Mouse (Mus musculus) intestine, embryonic 14.5 days (tissue): Measurements from ENCODE around the gene Bicral. TPM values are rescaled to one million over a fixed set of nuclear protein-coding genes. Genes with fewer than 3 reads are reported as not detected.

Source experiments
- ATAC-seq: fragments of 200-750 bp; cut with Nextera tagmentation; replicated peaks from 2 replicates; pipeline ENCODE4 v1.8.0; 2017; ENCODE audit warnings: low read depth, moderate number of reproducible peaks, moderate TSS enrichment, moderate library complexity; ENCODE audit not compliant: low FRiP score, low TSS enrichment
- DNase-seq: peaks from one replicate; pipeline ENCODE4 v3.0.0-alpha.2; 2018; ENCODE audit warnings: low spot score
- H3K27ac ChIP-seq: fragments of 300-500 bp; sonication (generic); 2 replicates; pipeline ENCODE4 v1.5.1; 2014; ENCODE audit warnings: low read depth, mild to moderate bottlenecking, control low read depth
- H3K27me3 ChIP-seq: fragments of 300-500 bp; sonication (generic); replicated peaks from 2 replicates; pipeline ENCODE4 v1.6.1; 2014; ENCODE audit warnings: low read length, control low read depth; ENCODE audit not compliant: control insufficient read depth, insufficient read depth
- H3K36me3 ChIP-seq: fragments of 300-500 bp; sonication (generic); 2 replicates; pipeline ENCODE4 v1.6.1; 2014; ENCODE audit warnings: low read length, control low read depth; ENCODE audit not compliant: control insufficient read depth, insufficient read depth
- H3K4me1 ChIP-seq: fragments of 300-500 bp; sonication (generic); replicated peaks from 2 replicates; pipeline ENCODE4 v1.6.1; 2014; ENCODE audit warnings: low read length, control low read depth, mixed read lengths; ENCODE audit not compliant: control insufficient read depth, insufficient read depth
- H3K4me2 ChIP-seq: fragments of 300-500 bp; sonication (generic); 2 replicates; pipeline ENCODE4 v1.6.1; 2014; ENCODE audit warnings: low read length
- H3K4me3 ChIP-seq: fragments of 300-500 bp; sonication (generic); 2 replicates; pipeline ENCODE4 v1.5.1; 2014; ENCODE audit warnings: low read depth, low read length, control low read depth, mixed read lengths
- H3K9ac ChIP-seq: fragments of 300-500 bp; sonication (generic); 2 replicates; pipeline ENCODE4 v1.6.1; 2014; ENCODE audit warnings: mild to moderate bottlenecking, low read length
- H3K9me3 ChIP-seq: fragments of 300-500 bp; sonication (generic); 2 replicates; pipeline ENCODE4 v1.6.1; 2016; ENCODE audit warnings: low read length, control low read depth; ENCODE audit not compliant: control insufficient read depth
- WGBS: fragments of 180-500 bp; shearing (Covaris S2); extraction: QIAGEN DNeasy Blood & Tissue Kit; methylation state at CpG from one replicate; pipeline ENCODE4 v1.1.7; 2014; 5-methylcytosine and 5-hydroxymethylcytosine counted together
- polyA plus RNA-seq: library from polyadenylated mRNA; unstranded; fragments of >200 nt; fragmentation: Nextera tagmentation; extraction: Ambion mirVana; gene quantifications from 2 replicates; pipeline ENCODE4 v1.2.1, GENCODE M21; 2014

Bicral gene
- polyA plus RNA-seq, 1 experiment from 2014 or later = 5.5 TPM

DNA sequence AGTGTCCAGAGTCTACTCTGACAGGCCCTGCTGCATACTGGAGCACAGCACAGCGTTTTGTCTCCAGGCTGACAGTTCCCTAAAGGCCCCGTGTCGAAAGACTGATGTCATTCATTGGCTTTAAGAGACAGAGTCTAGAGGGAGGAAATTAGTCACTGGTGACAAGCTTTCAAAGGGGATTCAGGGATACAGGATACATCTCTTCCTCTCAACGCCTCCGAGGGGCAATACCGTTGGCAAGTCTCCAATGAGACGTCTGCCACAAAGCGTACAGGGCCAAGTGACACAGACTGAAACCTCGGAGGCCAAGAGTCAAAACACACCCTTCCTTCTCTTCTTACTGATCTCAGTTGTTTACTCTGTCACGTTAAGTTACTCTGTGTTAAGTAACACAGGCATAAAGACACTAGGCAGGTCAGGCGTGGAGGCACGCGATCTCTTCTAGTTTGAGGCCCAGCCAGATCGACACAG, 21.6 kb upstream of the Bicral start:
- H3K4me1 ChIP-seq = 0 out of 2 replicates have a peak, but pooled peaks cover 3% of the 10 kb centered on the region
- H3K9me3 ChIP-seq = no peaks in the 10 kb centered on the region
- no peak for ATAC-seq
- H3K36me3 ChIP-seq = no peaks in the 10 kb centered on the region
- WGBS = 34% methylated on average over 14 of the region's 14 CpGs
- H3K4me2 ChIP-seq = no peak overlapping the region
- H3K27ac ChIP-seq = no peak overlapping the region; the same call in 1 of the 2 replicates
- no peak overlapping the region for H3K9ac ChIP-seq
- no peaks in the 10 kb centered on the region for H3K27me3 ChIP-seq
- no peak overlapping the region for H3K4me3 ChIP-seq
- no peak for DNase-seq

DNA sequence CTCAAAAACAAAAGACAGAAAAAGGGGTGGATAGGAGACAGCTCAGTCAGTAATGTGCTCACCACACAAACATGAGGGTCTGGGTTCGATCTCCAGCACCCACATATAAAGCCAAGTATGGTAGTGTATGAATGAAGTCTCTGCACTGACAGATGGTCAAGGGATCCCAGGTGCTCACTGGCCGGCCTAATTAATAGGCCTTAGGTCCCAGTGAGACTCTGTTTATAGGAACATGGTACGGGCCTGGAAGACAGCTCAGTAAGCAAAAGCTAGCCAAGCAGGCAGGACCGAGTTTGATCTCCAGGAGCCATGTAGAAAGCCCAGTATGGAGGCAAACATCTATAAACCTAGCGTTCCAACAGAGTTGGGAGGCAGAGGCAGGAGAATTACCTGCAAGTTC, 18.8 kb upstream of the Bicral start:
- Histone ChIP-seq H3K36me3 (no peaks in the 10 kb centered on the region), H3K27ac (peak overlapping the region; percentile 39; the same call in 1 of the 2 replicates), H3K4me2 (no peak overlapping the region), H3K4me1 (peaks cover 14% of the 10 kb centered on the region), H3K27me3 (no peaks in the 10 kb centered on the region), H3K4me3 (no peak overlapping the region), H3K9ac (no peak overlapping the region), H3K9me3 (no peaks in the 10 kb centered on the region)
- 83% methylated on average over 5 of the region's 5 CpGs for WGBS
- DNase-seq (no peak), ATAC-seq (no peak)

DNA sequence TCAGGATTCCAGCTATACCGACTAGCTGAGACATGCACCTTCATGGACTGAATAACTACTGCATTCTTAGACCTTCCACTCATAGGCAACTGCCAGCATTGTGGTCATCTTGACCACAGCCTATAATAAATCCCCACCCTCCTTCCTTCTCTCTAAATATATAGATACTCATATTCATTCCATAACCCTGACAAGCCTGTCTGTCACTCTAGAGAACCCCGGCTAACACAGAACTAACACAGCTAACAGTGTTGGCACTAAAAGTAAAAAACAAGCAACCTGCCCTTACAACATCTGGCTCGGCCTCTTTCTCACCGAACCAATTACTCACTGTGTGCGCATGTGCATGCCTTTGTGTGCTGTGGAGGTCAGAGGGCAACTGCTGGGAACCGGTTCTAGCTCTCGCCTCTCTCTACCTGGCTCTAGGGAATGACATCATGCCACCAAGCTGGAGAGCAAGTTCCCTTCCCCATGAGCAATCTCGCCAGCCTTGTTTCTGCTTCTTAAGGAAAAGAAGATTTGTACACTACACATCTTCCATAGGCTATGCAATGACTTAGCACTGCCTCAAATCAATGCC, 18.2 kb upstream of the Bicral start:
- Histone ChIP-seq H3K27me3 (no peaks in the 10 kb centered on the region), H3K27ac (peak overlapping the region; percentile 39; the same call in 1 of the 2 replicates), H3K36me3 (no peaks in the 10 kb centered on the region), H3K9ac (no peak overlapping the region), H3K4me1 (peaks cover 14% of the 10 kb centered on the region), H3K9me3 (no peaks in the 10 kb centered on the region), H3K4me2 (no peak overlapping the region), H3K4me3 (no peak overlapping the region)
- 46% methylated on average over 8 of the region's 8 CpGs for WGBS
- ATAC-seq = no peak
- DNase-seq = peak; percentile 61

DNA sequence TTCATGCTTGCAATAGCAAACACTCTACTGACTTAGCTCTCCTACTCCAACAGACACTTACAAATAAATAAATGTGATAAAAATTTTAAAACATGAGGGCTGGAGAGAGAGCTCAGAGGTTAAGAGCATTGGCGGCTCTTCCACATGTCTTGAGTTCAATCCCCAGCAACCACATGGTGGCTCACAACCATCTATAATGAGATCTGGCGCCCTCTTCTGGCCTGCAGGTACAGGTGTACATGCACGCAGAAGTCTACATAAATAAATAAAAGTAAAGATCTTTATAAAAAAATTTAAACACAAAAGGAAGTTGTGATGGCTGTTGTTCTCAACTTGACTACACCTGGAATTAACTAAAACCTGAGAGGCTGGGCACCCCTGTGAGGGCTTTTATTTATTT, 17.3 kb upstream of the Bicral start:
- no peak overlapping the region for H3K4me2 ChIP-seq
- H3K9ac ChIP-seq = no peak overlapping the region
- WGBS = 80% methylated on average over 3 of the region's 3 CpGs
- peaks cover 14% of the 10 kb centered on the region for H3K4me1 ChIP-seq
- no peak overlapping the region for H3K27ac ChIP-seq
- no peaks in the 10 kb centered on the region for H3K9me3 ChIP-seq
- H3K36me3 ChIP-seq = no peaks in the 10 kb centered on the region
- no peak overlapping the region for H3K4me3 ChIP-seq
- DNase-seq (no peak), ATAC-seq (no peak)
- H3K27me3 ChIP-seq = no peaks in the 10 kb centered on the region

DNA sequence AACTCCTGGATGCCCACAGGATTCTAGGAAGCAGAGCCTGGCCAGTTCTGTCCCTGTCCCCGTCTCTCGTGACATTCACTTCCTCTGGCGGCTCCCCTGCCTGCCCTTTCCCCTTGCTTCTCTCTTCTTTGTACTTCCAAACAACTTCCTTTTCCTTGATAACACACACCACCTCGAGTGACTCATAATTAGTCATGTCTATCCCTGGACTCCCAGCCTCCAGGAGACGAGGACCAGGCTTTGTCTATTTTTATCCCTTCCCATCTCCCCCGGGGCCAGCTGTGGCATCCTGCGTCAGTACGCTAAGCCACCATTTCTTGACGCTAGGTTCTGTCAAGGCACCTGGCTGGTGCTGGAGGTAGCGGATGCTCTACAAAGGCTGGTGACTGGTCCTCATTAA, 15.9 kb upstream of the Bicral start:
- no peak overlapping the region for H3K4me2 ChIP-seq
- DNase-seq (peak; percentile 59), ATAC-seq (peak; percentile 43)
- no peaks in the 10 kb centered on the region for H3K27me3 ChIP-seq
- H3K9ac ChIP-seq = no peak overlapping the region
- peaks cover 11% of the 10 kb centered on the region for H3K4me1 ChIP-seq
- 0 out of 2 replicates have a peak overlapping the region, but pooled peaks have one; percentile 22 for H3K27ac ChIP-seq
- H3K9me3 ChIP-seq = no peaks in the 10 kb centered on the region
- H3K36me3 ChIP-seq = no peaks in the 10 kb centered on the region
- 16% methylated on average over 10 of the region's 10 CpGs for WGBS
- no peak overlapping the region for H3K4me3 ChIP-seq

DNA sequence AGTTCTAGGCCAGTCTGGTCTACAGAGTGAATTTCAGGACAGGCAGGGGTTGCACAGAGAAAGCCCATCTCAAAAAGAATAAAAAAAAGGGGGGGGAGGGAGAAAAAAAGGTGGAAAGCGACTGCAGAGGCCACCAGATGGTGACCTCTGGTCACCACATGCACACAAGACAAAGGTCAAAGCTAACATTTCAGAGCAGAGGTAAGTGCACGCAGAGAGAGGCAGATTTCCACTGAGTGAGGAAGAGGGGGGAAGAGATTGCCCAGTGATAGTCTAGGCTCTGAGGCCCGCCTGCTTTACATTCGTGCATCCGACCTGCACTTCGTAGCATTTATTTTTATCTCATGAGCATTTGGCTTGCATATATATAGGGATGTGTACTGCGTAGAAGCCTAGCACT, 14.5 kb upstream of the Bicral start:
- H3K27ac ChIP-seq = no peak overlapping the region
- DNase-seq (no peak), ATAC-seq (no peak)
- H3K9ac ChIP-seq = no peak overlapping the region
- WGBS = 80% methylated on average over 7 of the region's 7 CpGs
- H3K4me1 ChIP-seq = peaks cover 11% of the 10 kb centered on the region
- no peaks in the 10 kb centered on the region for H3K9me3 ChIP-seq
- H3K27me3 ChIP-seq = no peaks in the 10 kb centered on the region
- no peak overlapping the region for H3K4me2 ChIP-seq
- no peaks in the 10 kb centered on the region for H3K36me3 ChIP-seq
- H3K4me3 ChIP-seq = no peak overlapping the region

DNA sequence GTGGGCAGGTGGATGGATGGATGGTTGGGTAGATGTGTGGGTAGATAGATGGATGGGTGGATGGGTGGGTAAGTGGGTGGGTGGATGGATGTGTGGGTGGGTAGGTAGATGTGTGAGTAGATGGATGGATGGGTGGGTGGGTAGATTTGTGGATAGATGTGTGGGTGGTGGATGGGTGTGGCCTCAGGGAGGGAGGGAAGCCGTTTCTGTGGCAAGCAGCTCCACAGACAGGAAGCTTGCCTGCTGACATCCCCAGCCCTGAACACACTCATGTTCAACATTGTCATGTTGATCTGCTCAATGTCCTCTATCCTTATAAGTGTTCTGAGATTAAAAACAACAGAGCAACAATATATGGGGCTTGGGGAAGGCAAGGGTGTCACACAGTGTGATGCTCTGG, 12.6 kb upstream of the Bicral start:
- Histone ChIP-seq H3K4me1 (peaks cover 11% of the 10 kb centered on the region), H3K36me3 (no peaks in the 10 kb centered on the region), H3K27ac (no peak overlapping the region), H3K4me2 (no peak overlapping the region), H3K9me3 (no peaks in the 10 kb centered on the region), H3K4me3 (no peak overlapping the region), H3K27me3 (no peaks in the 10 kb centered on the region), H3K9ac (no peak overlapping the region)
- ATAC-seq = no peak
- no peak for DNase-seq
- WGBS = 20% methylated on average over 1 of the region's 1 CpGs

DNA sequence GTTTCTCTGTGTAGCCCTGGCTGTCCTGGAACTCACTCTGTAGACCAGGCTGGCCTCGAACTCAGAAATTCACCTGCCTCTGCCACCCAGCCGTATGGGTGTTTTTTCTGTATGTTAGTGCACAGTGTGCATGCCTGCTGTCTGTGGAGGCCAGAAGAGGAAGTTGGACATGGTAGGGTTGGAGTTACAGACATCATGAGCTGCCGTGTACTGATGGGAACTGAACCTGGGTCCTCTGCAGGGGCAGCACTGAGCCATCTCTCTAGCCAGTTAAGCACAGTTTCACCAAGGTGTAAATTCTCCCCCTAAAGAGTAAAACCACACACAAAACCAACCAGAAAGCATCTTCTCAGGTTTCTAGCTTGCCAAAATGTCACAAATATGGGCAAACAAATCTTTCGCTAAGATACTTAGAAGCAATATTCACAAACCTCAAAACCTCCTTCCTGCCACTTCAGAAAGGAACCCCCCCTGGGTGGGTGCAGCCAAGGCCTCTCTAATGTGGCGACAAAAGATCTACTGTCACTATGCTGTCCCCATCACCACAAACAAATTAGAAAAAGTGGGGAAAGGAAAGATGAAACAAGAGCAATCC, 12.0 kb upstream of the Bicral start:
- H3K4me1 ChIP-seq = peaks cover 11% of the 10 kb centered on the region
- H3K36me3 ChIP-seq = no peaks in the 10 kb centered on the region
- H3K27me3 ChIP-seq = no peaks in the 10 kb centered on the region
- DNase-seq = no peak
- no peaks in the 10 kb centered on the region for H3K9me3 ChIP-seq
- no peak overlapping the region for H3K9ac ChIP-seq
- H3K27ac ChIP-seq = no peak overlapping the region
- H3K4me3 ChIP-seq = no peak overlapping the region
- ATAC-seq = no peak
- 95% methylated on average over 5 of the region's 5 CpGs for WGBS
- H3K4me2 ChIP-seq = no peak overlapping the region

DNA sequence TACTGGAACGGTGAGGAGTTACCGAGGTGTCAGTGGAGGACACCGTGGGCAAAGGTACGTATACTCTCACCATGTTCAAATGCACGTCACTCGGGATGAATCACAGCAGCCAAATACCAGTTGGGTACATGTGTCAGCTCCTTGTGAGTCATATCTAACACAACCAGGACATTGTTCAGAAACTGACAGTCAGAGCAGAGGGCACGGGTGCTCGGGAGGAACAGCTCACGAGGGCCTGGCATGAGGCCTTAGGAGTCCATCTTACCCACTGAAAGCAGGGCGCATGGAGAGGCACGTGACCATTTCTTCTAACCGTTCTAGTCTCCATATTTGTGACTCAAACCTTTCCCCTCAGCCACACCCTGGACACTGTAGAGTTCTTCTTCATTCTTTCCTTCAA, 8.6 kb upstream of the Bicral start:
- ATAC-seq (no peak), DNase-seq (no peak)
- Histone ChIP-seq H3K9me3 (no peaks in the 10 kb centered on the region), H3K27ac (no peak overlapping the region), H3K36me3 (no peaks in the 10 kb centered on the region), H3K27me3 (no peaks in the 10 kb centered on the region), H3K4me2 (no peak overlapping the region), H3K9ac (no peak overlapping the region), H3K4me3 (no peak overlapping the region), H3K4me1 (no peaks in the 10 kb centered on the region)
- WGBS = 86% methylated on average over 12 of the region's 12 CpGs
